Mouse (Mus musculus): ENCODE data around the gene Plac8.

GRCm38 (mm10) chr5:100604061-100604460 is 32.0 kb upstream of the Plac8 start:
- TF ChIP-seq CTCF (IDR thresholded peaks at IDR 0.05; ENCODE audit: low read depth, low read length) (no peak), POLR2A (IDR thresholded peaks at IDR 0.05; ENCODE audit: extremely low read depth, insufficient read depth, low read length) (no peak)
